Mouse (Mus musculus) adrenal gland, postnatal 4 days (tissue): ENCODE measurements around the gene Lima1. TPM values are rescaled to one million over a fixed set of nuclear protein-coding genes. Genes with fewer than 3 reads are reported as not detected.
"Not testable (repeated sequence)": the region's sequence is repeated elsewhere in the genome, so short reads cannot be mapped to it uniquely, and the experiment has no call there.

ENCODE experiments used
- DNase-seq, 2 experiments: peaks; one replicate each; pipeline ENCODE4 v3.0.0; 2021 to 2022; ENCODE audit warnings: low spot score in 2 of 2, mixed read lengths in 2 of 2
- total RNA-seq, 2 experiments: library from RNA; stranded (reverse); gene quantifications; 2 replicates each; pipeline ENCODE4 v1.2.3; 2021

Lima1 gene
- total RNA-seq, 2 experiments from 2014 or later: 51.0 to 51.9 TPM

- DNase-seq: no peak
These were observed 67.2 kb downstream of the Lima1 start for GRCm38 (mm10) chr15:99807776-99808735.

- no peak for DNase-seq
These were observed 69.1 kb downstream of the Lima1 start for GRCm38 (mm10) chr15:99806171-99806570.

GRCm38 (mm10) chr15:99805673-99806072 lies 69.6 kb downstream of the Lima1 start:
- DNase-seq: no peak

- no peak for DNase-seq
These were observed 72.0 kb downstream of the Lima1 start for GRCm38 (mm10) chr15:99803186-99803644.

- no peak for DNase-seq
These were observed 73.2 kb downstream of the Lima1 start for GRCm38 (mm10) chr15:99801885-99802572.

- no peak for DNase-seq
These were observed 75.5 kb downstream of the Lima1 start for GRCm38 (mm10) chr15:99799706-99800105.

GRCm38 (mm10) chr15:99797898-99798297 lies 77.4 kb downstream of the Lima1 start:
- DNase-seq: no peak

- no peak for DNase-seq
These were observed 78.5 kb downstream of the Lima1 start for GRCm38 (mm10) chr15:99796735-99797134.

GRCm38 (mm10) chr15:99796066-99796465 lies 79.2 kb downstream of the Lima1 start:
- DNase-seq: no peak

GRCm38 (mm10) chr15:99792221-99792815 lies 82.9 kb downstream of the Lima1 start:
- DNase-seq: no peak

- no peak for DNase-seq
These were observed 84.3 kb downstream of the Lima1 start for GRCm38 (mm10) chr15:99791003-99791402.

- no peak for DNase-seq
These were observed 84.8 kb downstream of the Lima1 start for GRCm38 (mm10) chr15:99790464-99790863.

GRCm38 (mm10) chr15:99787625-99788120 lies 87.6 kb downstream of the Lima1 start:
- DNase-seq: no peak

- DNase-seq: no peak
These were observed 96.5 kb downstream of the Lima1 start for GRCm38 (mm10) chr15:99778677-99779335.

GRCm38 (mm10) chr15:99778148-99778547 lies 97.1 kb downstream of the Lima1 start:
- DNase-seq: no peak

- DNase-seq: no peak
These were observed 102.3 kb downstream of the Lima1 start for GRCm38 (mm10) chr15:99772925-99773324.

- not testable (repeated sequence) for DNase-seq
These were observed 102.6 kb downstream of the Lima1 start, which contains the start of gene Cers5 for GRCm38 (mm10) chr15:99772881-99772924. Gene Cers5 (minus strand): TSS chr15:99772885.

GRCm38 (mm10) chr15:99772277-99772880 lies 102.9 kb downstream of the Lima1 start:
- DNase-seq: peak; percentile 66 to 84

GRCm38 (mm10) chr15:99771601-99772276 lies 103.5 kb downstream of the Lima1 start:
- peak in 1 of 2 experiments; percentile 17 for DNase-seq

- DNase-seq: no peak
These were observed 104.2 kb downstream of the Lima1 start for GRCm38 (mm10) chr15:99771004-99771500.
